Mouse (Mus musculus) testis, postnatal 10 days (tissue): Measurements from ENCODE around the gene Vmn1r56.
"Not testable (repeated sequence)": the region's sequence is repeated elsewhere in the genome, so short reads cannot be mapped to it uniquely, and the experiment has no call there.

Source experiments
- DNase-seq: peaks from one replicate; pipeline ENCODE4 v3.0.0; 2021; ENCODE audit warnings: low spot score

The Vmn1r56 gene

GRCm38 (mm10) chr7:5196647-5197046 lies at the start of gene Vmn1r56:
TSS of gene Vmn1r56 (minus strand) at chr7:5196747.
- DNase-seq, result not testable (repeated sequence)

- DNase-seq, result not testable (repeated sequence)
Observed at GRCm38 (mm10) chr7:5218193-5218592, 21.6 kb upstream of the Vmn1r56 start, which contains the start of gene Vmn1r57. TSS of gene Vmn1r57 (plus strand) at chr7:5218493.

GRCm38 (mm10) chr7:5149570-5149969 lies 47.0 kb downstream of the Vmn1r56 start, which contains the start of gene Vmn1r55:
TSS of gene Vmn1r55 (minus strand) at chr7:5149670.
- DNase-seq, result not testable (repeated sequence)
